Mouse (Mus musculus): ENCODE measurements around the gene Mrpl47.

DNA sequence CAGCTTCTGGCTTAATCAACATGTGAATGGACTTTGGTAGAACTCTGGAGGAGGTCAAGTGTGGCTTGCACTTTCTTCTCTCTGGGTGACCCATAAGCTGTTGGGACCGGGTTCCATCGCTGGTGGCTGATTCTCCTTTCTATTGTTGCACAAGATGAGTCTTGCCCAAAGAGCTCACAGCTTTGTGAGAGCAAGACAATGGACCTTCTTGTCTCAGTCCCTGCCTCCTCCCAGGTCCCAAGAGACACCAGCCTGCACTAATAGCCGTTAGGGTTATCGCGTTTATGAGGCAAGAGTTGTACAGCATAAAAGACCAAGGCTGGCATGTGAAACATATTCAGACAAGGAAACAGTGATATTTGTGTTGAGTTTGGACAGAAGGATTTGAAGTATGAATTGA, 43.2 kb downstream of the Mrpl47 start:
- TF ChIP-seq CTCF (IDR thresholded peaks at IDR 0.05) (no peak), EP300 (IDR thresholded peaks at IDR 0.05) (no peak)
